Comparison of ENCODE assay signal across 8 mouse cellular contexts in genomic region chr11:4803008-4803407, GRCm38 (mm10). TPM values are rescaled to one million over a fixed set of nuclear protein-coding genes. Genes with fewer than 3 reads are reported as not detected.
DNase-seq lines count a peak whose midpoint lies in the region; ATAC-seq lines count a peak whose summit lies in the region.

No protein-coding gene starts in this region.

- H3K4me1 ChIP-seq in midbrain, embryonic 13.5 days (replicated peaks): peaks cover 2% of the 10 kb centered on the region; the same call in 1 of the 2 replicates
- H3K4me1 ChIP-seq in midbrain, embryonic 11.5 days (ENCODE audit: control insufficient read depth, insufficient read depth, low read length): no peaks in the 10 kb centered on the region
- peaks cover 8% of the 10 kb centered on the region for H3K4me1 ChIP-seq in embryonic facial prominence, embryonic 15.5 days

- peaks cover 36% of the 10 kb centered on the region for H3K36me3 ChIP-seq in midbrain, embryonic 13.5 days
- peaks cover 2% of the 10 kb centered on the region; the same call in 1 of the 2 replicates for H3K36me3 ChIP-seq in midbrain, embryonic 11.5 days (ENCODE audit: control insufficient read depth, insufficient read depth, low read length)
- H3K36me3 ChIP-seq in embryonic facial prominence, embryonic 15.5 days: peaks cover 27% of the 10 kb centered on the region

- no peak overlapping the region for H3K9ac ChIP-seq in midbrain, embryonic 13.5 days (replicated peaks)
- no peak overlapping the region for H3K9ac ChIP-seq in midbrain, embryonic 11.5 days (ENCODE audit: low read length)
- H3K9ac ChIP-seq in embryonic facial prominence, embryonic 15.5 days: no peak overlapping the region

- no peak overlapping the region for H3K4me3 ChIP-seq in midbrain, embryonic 13.5 days (replicated peaks)
- H3K4me3 ChIP-seq in midbrain, embryonic 11.5 days (ENCODE audit: low read depth, low read length): no peak overlapping the region
- H3K4me3 ChIP-seq in embryonic facial prominence, embryonic 15.5 days (replicated peaks): no peak overlapping the region

- no peak overlapping the region for H3K4me2 ChIP-seq in midbrain, embryonic 13.5 days (replicated peaks)
- no peak overlapping the region for H3K4me2 ChIP-seq in midbrain, embryonic 11.5 days
- H3K4me2 ChIP-seq in embryonic facial prominence, embryonic 15.5 days (replicated peaks): no peak overlapping the region

- no peak for DNase-seq in midbrain, embryonic 11.5 days (ENCODE audit: low spot score, missing footprints)
- DNase-seq in heart, adult 9 months (ENCODE audit: low spot score in 2 of 2): peak; percentile 64 to 68
- peak; percentile 31 for DNase-seq in left cerebral cortex, adult 11 months (ENCODE audit: low spot score)
- peak; percentile 27 to 45 for DNase-seq in right cerebral cortex, adult 2 months (ENCODE audit: low spot score in 2 of 2)
- DNase-seq in thymus, postnatal 10 days (ENCODE audit: low spot score in 2 of 2): no peak
- DNase-seq in spleen, postnatal 14 days (ENCODE audit: low spot score in 2 of 2): no peak

- no peaks in the 10 kb centered on the region for H3K9me3 ChIP-seq in midbrain, embryonic 13.5 days
- no peaks in the 10 kb centered on the region for H3K9me3 ChIP-seq in midbrain, embryonic 11.5 days (ENCODE audit: control insufficient read depth, low read length)
- no peaks in the 10 kb centered on the region for H3K9me3 ChIP-seq in embryonic facial prominence, embryonic 15.5 days (replicated peaks)

- ATAC-seq in midbrain, embryonic 13.5 days: peak; percentile 60; the same call in 1 of the 2 replicates
- ATAC-seq in midbrain, embryonic 11.5 days (ENCODE audit: low FRiP score): no peak
- ATAC-seq in embryonic facial prominence, embryonic 15.5 days (ENCODE audit: insufficient number of reproducible peaks, low FRiP score, low TSS enrichment, low read depth): 0 out of 2 replicates have a peak, but pooled peaks have one; percentile 60

- peak overlapping the region; percentile 7; the same call in 1 of the 2 replicates for H3K27ac ChIP-seq in midbrain, embryonic 13.5 days
- no peak overlapping the region for H3K27ac ChIP-seq in midbrain, embryonic 11.5 days (ENCODE audit: low read depth, low read length)
- peak overlapping the region; percentile 61; the same call in 1 of the 2 replicates for H3K27ac ChIP-seq in embryonic facial prominence, embryonic 15.5 days (replicated peaks)

- no peaks in the 10 kb centered on the region for H3K27me3 ChIP-seq in midbrain, embryonic 13.5 days
- no peaks in the 10 kb centered on the region for H3K27me3 ChIP-seq in midbrain, embryonic 11.5 days (ENCODE audit: control insufficient read depth, insufficient read depth, low read length)
- no peaks in the 10 kb centered on the region for H3K27me3 ChIP-seq in embryonic facial prominence, embryonic 15.5 days

- 67% methylated on average over 9 of the region's 9 CpGs for WGBS in midbrain, embryonic 13.5 days
- WGBS in midbrain, embryonic 11.5 days: 78% methylated on average over 9 of the region's 9 CpGs
- 58% methylated on average over 9 of the region's 9 CpGs for whole genome bisulfite sequencing in embryonic facial prominence, embryonic 15.5 days

RNA-seq across cellular contexts. Expression of gene Nf2, which starts 46.3 kb away (rescaled TPM):
- polyA plus RNA-seq in midbrain, embryonic 13.5 days (2015; fragmentation: Nextera tagmentation; extraction: Ambion mirVana): 60.1 and 61.3 TPM in 2 replicates
- 46.9 and 51.0 TPM in 2 replicates for polyA plus RNA-seq in midbrain, embryonic 11.5 days (2014; fragmentation: Nextera tagmentation; extraction: Ambion mirVana)
- 47.1 and 50.7 TPM in 2 replicates for polyA plus RNA-seq in embryonic facial prominence, embryonic 15.5 days (2015; fragmentation: Nextera tagmentation; extraction: Ambion mirVana)

RNA-seq across cellular contexts. Expression of gene Cabp7, which starts 56.4 kb away (rescaled TPM):
- polyA plus RNA-seq in midbrain, embryonic 13.5 days (2015; fragmentation: Nextera tagmentation; extraction: Ambion mirVana): 0.69 and 1.0 TPM in 2 replicates
- 0.15 and 0.33 TPM in 2 replicates for polyA plus RNA-seq in midbrain, embryonic 11.5 days (2014; fragmentation: Nextera tagmentation; extraction: Ambion mirVana)
- 0.09 and 0.28 TPM in 2 replicates for polyA plus RNA-seq in embryonic facial prominence, embryonic 15.5 days (2015; fragmentation: Nextera tagmentation; extraction: Ambion mirVana)

Comparison
In these comparisons a context has a peak if more than half of its experiments do, and no peak if none do; other contexts are left out.
1. DNase-seq: peak in heart, adult 9 months (2 of 2), left cerebral cortex, adult 11 months (single experiment) and right cerebral cortex, adult 2 months (2 of 2); none in midbrain, embryonic 11.5 days (single experiment), thymus, postnatal 10 days (0 of 2) and spleen, postnatal 14 days (0 of 2).